Mouse (Mus musculus): ENCODE measurements around the gene B3galt4.

B3galt4 gene

GRCm38 (mm10) chr17:33902491-33902890, 48.8 kb downstream of the B3galt4 start:
- DNase-seq, result no peak

GRCm38 (mm10) chr17:33902079-33902478, 49.2 kb downstream of the B3galt4 start:
- no peak for DNase-seq

DNA sequence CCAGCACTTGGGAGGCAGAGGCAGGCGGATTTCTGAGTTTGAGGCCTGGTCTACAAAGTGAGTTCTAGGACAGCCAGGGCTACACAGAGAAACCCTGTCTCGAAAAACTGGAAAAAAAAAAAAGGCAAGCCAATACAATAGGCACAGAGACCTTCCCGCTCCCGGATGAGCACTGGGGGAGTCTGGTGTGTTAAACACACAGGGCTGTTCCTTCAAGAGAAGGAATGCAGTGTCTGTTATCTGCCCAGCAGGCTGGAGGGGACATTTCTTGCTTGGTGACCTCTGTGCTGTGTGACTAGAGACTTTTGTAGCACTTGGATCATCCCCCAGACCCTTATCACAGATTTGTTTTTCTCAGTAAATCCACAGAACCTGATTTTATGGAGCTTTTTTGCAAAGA, 49.6 kb downstream of the B3galt4 start:
- DNase-seq, result no peak

DNA sequence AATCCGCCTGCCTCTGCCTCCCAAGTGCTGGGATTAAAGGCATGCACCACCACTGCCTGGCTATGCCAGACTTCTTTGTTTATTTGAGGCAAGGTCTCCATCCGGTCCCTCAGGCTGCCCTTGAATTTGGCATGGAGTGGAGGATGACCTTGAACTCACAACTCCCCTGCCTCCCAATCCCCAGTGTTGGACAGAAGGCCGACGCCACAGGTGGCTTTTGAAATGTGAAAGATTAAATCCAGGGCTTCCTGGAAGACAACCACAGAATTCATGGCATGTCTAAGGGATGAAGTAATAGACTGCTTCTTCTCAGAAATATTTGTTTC, 50.3 kb downstream of the B3galt4 start:
- DNase-seq, result no peak

- peak; percentile 23 for DNase-seq
These were observed 50.9 kb downstream of the B3galt4 start for GRCm38 (mm10) chr17:33900281-33900988.

All from cerebellum, adult 9-11 months (tissue).